Mouse (Mus musculus): ENCODE data around the gene Gpr182. TPM values are rescaled to one million over a fixed set of nuclear protein-coding genes. Genes with fewer than 3 reads are reported as not detected.

The Gpr182 gene
- total RNA-seq, 2 experiments from 2014 or later: 1.0 to 1.8 TPM

DNA sequence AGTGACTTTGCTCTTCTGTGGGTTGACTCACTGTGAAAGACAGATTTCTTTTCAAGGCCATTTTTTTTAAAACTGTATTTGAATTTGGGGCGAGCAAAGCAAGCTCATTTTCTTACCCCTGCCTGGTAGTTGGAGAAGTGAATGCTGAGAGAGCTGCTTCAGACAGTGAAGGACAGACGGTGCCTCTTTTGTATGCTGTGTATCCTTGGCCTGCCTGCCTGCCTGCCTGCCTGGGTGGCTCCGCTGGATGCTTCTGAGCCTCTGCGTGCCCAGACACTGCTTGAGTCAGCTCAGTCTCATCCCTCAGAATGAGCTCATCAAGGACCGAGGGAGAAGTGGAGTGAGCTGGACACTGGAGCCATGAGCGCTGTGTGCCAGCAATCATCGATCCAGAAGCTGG is 52.6 kb downstream of the Gpr182 start:
- no peak for DNase-seq (ENCODE audit: low spot score in 2 of 2)

Other genes starting within 250 kb of the Gpr182 start
- 1 to 10 TPM; 6.8 to 7.9 TPM for gene Ndufa4l2, start 236.8 kb downstream of the Gpr182 start, total RNA-seq (2021)
- 10 to 100 TPM; 36.2 to 36.3 TPM for gene Shmt2, start 229.3 kb downstream of the Gpr182 start, total RNA-seq (2021)
- gene Nxph4, start 217.2 kb downstream of the Gpr182 start, total RNA-seq (2021): 1 to 10 TPM; 5.2 to 6.5 TPM
- 100 to 1,000 TPM; 263 to 291 TPM for gene Lrp1, start 130.6 kb downstream of the Gpr182 start, total RNA-seq (2021)
- gene Stat6, start 108.7 kb downstream of the Gpr182 start, total RNA-seq (2021): 1 to 10 TPM; 6.9 to 7.1 TPM
- gene Nemp1, start 84.8 kb downstream of the Gpr182 start, total RNA-seq (2021): 1 to 10 TPM; 4.0 to 5.5 TPM
- 10 to 100 TPM; 32.3 to 36.2 TPM for gene Nab2, start 83.2 kb downstream of the Gpr182 start, total RNA-seq (2021)
- gene Myo1a, start 46.6 kb downstream of the Gpr182 start, total RNA-seq (2021): under 1 TPM; 0.55 to 0.98 TPM
- 1 to 10 TPM; 5.7 to 6.9 TPM for gene Tac2, start 27.3 kb downstream of the Gpr182 start, total RNA-seq (2021)
- gene Zbtb39, start 12.2 kb downstream of the Gpr182 start, total RNA-seq (2021): 10 to 100 TPM; 10.4 to 10.7 TPM
- gene Rdh1, start 8.0 kb upstream of the Gpr182 start, total RNA-seq (2021): under 1 TPM; 0.16 TPM
- under 1 TPM in 1 of 2 experiments, not detected in 1; 0.23 TPM for gene Rdh16f1, start 8.1 kb upstream of the Gpr182 start, total RNA-seq (2021)
- under 1 TPM; 0.33 to 0.50 TPM for gene Rdh9, start 24.7 kb upstream of the Gpr182 start, total RNA-seq (2021)
- under 1 TPM in 1 of 2 experiments, not detected in 1; 0.11 TPM for gene Rdh16, start 49.4 kb upstream of the Gpr182 start, total RNA-seq (2021)
- not detected for gene Rdh19, start 98.2 kb upstream of the Gpr182 start, total RNA-seq (2021)
- gene Rdh16f2, start 114.7 kb upstream of the Gpr182 start, total RNA-seq (2021): not detected
- gene Rdh7, start 137.1 kb upstream of the Gpr182 start, total RNA-seq (2021): not detected
- not detected for gene Sdr9c7, start 146.8 kb upstream of the Gpr182 start, total RNA-seq (2021)

All from layer of hippocampus, postnatal 10 days (tissue).